Mouse (Mus musculus): ENCODE results near the gene Gngt2. TPM values are rescaled to one million over a fixed set of nuclear protein-coding genes. Genes with fewer than 3 reads are reported as not detected.
"Not testable (repeated sequence)": the region's sequence is repeated elsewhere in the genome, so short reads cannot be mapped to it uniquely, and the experiment has no call there.

Gngt2 gene
- polyA plus RNA-seq, 1 experiment from 2014 or later = 39.1 TPM

GRCm38 (mm10) chr11:95859468-95859855 lies 22.4 kb downstream of the Gngt2 start:
- H3K27ac ChIP-seq (ENCODE audit: poor library complexity, severe bottlenecking) = peak overlapping the region; percentile 96
- peak overlapping the region; percentile 66 for H3K9ac ChIP-seq
- peak overlapping the region; percentile 79 for H3K4me2 ChIP-seq
- H3K4me3 ChIP-seq = peak overlapping the region; percentile 77
- H3K4me1 ChIP-seq (replicated peaks) = peaks cover 10% of the 10 kb centered on the region
- WGBS = under 1% methylated on average over 35 of the region's 35 CpGs
- H3K9me3 ChIP-seq (replicated peaks) = no peaks in the 10 kb centered on the region
- peak; percentile 70 for ATAC-seq (ENCODE audit: insufficient number of reproducible peaks, low FRiP score)
- H3K36me3 ChIP-seq = no peaks in the 10 kb centered on the region
- no peaks in the 10 kb centered on the region for H3K27me3 ChIP-seq (replicated peaks)

DNA sequence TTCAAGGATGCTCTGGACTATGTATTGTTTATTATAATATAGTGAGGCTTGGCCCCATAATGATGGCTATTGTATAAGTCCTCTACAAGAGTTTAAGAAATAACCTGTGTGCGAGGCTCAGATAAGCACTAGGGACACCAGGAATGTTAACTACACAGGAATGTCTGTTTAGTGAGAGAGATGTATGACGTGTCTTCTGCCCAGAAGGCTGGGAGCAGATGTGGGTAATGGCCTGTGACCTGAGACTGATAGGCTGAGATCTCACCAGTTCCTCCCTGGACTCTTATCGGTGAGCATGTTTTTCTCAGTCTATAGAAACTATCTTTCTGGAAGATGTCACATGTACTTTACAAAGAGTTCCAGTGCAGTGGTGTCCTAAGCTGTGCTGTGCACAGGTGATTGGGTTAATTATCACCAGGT lies 23.1 kb downstream of the Gngt2 start:
- peak overlapping the region; percentile 77 for H3K4me3 ChIP-seq
- no peaks in the 10 kb centered on the region for H3K9me3 ChIP-seq (replicated peaks)
- peak overlapping the region; percentile 66 for H3K9ac ChIP-seq
- H3K4me1 ChIP-seq (replicated peaks) = peaks cover 10% of the 10 kb centered on the region
- no peak for ATAC-seq (ENCODE audit: insufficient number of reproducible peaks, low FRiP score)
- no peaks in the 10 kb centered on the region for H3K27me3 ChIP-seq (replicated peaks)
- H3K36me3 ChIP-seq = no peaks in the 10 kb centered on the region
- 17% methylated on average over 3 of the region's 3 CpGs for WGBS
- 0 out of 2 replicates have a peak overlapping the region, but pooled peaks have one; percentile 20 for H3K27ac ChIP-seq (ENCODE audit: poor library complexity, severe bottlenecking)
- peak overlapping the region; percentile 79 for H3K4me2 ChIP-seq

DNA sequence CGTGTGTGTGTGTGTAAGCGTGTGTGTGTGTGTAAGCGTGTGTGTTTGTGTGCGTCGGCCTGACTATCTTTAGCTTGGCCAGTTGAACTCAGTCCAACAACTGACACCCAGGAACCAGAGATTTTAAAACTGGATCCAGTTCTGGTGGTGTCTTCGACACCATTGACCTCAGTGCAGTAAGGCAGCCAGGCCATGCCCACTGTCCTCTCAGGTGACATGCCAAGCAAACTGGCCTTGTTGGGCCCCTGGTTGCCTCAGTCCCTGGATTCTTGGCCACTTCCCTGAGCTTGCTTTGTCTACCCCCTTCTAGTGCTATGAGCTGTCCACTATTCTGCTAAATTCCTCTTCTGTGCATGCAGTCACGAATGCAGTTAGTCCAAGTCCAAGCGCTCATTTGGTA lies 24.4 kb downstream of the Gngt2 start:
- Histone ChIP-seq H3K36me3 (no peaks in the 10 kb centered on the region), H3K27ac (ENCODE audit: poor library complexity, severe bottlenecking) (no peak overlapping the region)

DNA sequence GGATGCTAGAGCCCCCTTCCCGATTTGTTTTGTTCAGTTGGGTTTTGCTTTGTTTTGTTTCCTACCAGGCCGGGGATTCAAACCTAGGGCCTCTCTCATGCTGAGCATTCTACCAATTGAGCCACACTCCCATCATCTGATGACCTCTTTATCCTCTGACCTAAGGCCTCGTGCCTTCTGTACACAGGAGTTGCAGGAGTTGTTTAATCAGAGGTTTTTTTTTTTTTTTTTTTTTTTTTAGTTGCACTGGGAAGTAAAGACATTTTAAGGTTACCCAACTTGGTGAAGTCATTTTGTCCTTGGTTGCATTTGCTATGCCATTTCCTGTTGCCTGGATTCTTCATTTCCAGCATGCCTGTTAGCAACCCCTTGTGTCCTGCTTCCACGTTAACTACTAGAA lies 32.4 kb downstream of the Gngt2 start:
- Histone ChIP-seq H3K27me3 (replicated peaks) (0 out of 2 replicates have a peak, but pooled peaks cover 6% of the 10 kb centered on the region), H3K9me3 (replicated peaks) (no peaks in the 10 kb centered on the region), H3K4me1 (replicated peaks) (no peaks in the 10 kb centered on the region), H3K9ac (no peak overlapping the region), H3K4me2 (no peak overlapping the region), H3K27ac (ENCODE audit: poor library complexity, severe bottlenecking) (no peak overlapping the region), H3K36me3 (no peaks in the 10 kb centered on the region), H3K4me3 (no peak overlapping the region)
- WGBS = 75% methylated on average over 4 of the region's 4 CpGs
- no peak for ATAC-seq (ENCODE audit: insufficient number of reproducible peaks, low FRiP score)

More for the DNA sequence above, 24.4 kb downstream of the Gngt2 start:
- Histone ChIP-seq H3K27me3 (replicated peaks) (0 out of 2 replicates have a peak, but pooled peaks cover 3% of the 10 kb centered on the region), H3K4me1 (replicated peaks) (peaks cover 10% of the 10 kb centered on the region), H3K4me2 (no peak overlapping the region), H3K4me3 (no peak overlapping the region), H3K9ac (no peak overlapping the region), H3K9me3 (replicated peaks) (no peaks in the 10 kb centered on the region)
- 92% methylated on average over 8 of the region's 8 CpGs for WGBS
- no peak for ATAC-seq (ENCODE audit: insufficient number of reproducible peaks, low FRiP score)

DNA sequence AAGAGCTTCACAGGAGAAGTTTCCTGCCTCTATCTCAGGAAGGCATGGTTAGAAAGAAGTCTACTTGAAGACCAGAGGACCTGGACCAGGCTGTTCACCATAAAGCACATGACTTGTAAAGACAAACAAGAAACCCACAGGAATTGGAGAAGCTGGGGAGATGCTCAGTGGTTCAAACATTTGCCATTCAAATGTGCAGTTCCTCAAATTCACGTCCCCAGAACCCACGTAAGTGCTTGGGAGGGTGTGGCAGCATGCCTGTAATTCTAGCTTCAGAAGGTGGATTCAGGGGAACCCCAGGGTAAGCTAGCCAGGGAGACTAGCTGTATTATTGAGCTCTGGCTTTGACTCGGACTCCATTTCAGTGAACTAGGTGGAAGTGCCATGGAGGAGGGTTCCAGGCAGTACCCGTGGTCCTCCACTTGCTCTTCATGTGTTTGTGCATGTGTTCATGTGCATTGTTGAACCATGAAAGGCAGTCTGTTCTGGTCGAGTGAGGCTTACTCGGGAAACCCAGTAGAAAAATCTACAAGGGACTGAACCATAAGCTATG lies 33.0 kb downstream of the Gngt2 start:
- 66% methylated on average over 6 of the region's 6 CpGs for WGBS
- no peak overlapping the region for H3K4me2 ChIP-seq
- H3K36me3 ChIP-seq = no peaks in the 10 kb centered on the region
- ATAC-seq (ENCODE audit: insufficient number of reproducible peaks, low FRiP score) = no peak
- H3K27me3 ChIP-seq (replicated peaks) = 0 out of 2 replicates have a peak, but pooled peaks cover 6% of the 10 kb centered on the region
- H3K9ac ChIP-seq = no peak overlapping the region
- no peaks in the 10 kb centered on the region for H3K9me3 ChIP-seq (replicated peaks)
- H3K4me3 ChIP-seq = no peak overlapping the region
- H3K4me1 ChIP-seq (replicated peaks) = no peaks in the 10 kb centered on the region
- H3K27ac ChIP-seq (ENCODE audit: poor library complexity, severe bottlenecking) = no peak overlapping the region

- Histone ChIP-seq H3K27ac (ENCODE audit: poor library complexity, severe bottlenecking) (no peak overlapping the region), H3K36me3 (no peaks in the 10 kb centered on the region), H3K4me2 (peak overlapping the region; percentile 39), H3K9ac (no peak overlapping the region), H3K9me3 (replicated peaks) (no peaks in the 10 kb centered on the region), H3K4me1 (replicated peaks) (0 out of 2 replicates have a peak, but pooled peaks cover 2% of the 10 kb centered on the region), H3K4me3 (no peak overlapping the region), H3K27me3 (replicated peaks) (peaks cover 6% of the 10 kb centered on the region; the same call in 1 of the 2 replicates)
- ATAC-seq (ENCODE audit: insufficient number of reproducible peaks, low FRiP score) = no peak
- 31% methylated on average over 9 of the region's 9 CpGs for WGBS
Observed at GRCm38 (mm10) chr11:95875804-95876203, 38.8 kb downstream of the Gngt2 start.

DNA sequence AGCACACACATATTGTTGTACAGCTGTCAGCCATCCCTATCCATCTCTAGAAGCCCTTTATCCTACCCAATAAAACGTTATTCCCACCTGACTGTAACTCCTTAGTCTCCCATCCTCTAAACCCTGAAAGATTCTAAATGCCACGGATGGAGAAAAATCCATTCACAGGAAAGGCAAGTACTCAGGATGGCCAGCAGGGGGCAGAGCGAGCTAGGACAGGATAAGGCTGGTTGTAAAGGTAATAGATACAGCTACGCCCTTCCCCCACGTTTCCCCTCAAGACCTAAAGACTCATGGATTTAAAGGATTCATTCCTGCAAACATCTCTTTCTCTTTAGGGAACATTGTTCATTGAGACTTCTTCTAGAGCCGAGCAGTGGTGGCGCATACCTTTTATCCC lies 39.3 kb downstream of the Gngt2 start:
- Histone ChIP-seq H3K36me3 (no peaks in the 10 kb centered on the region), H3K27me3 (replicated peaks) (peaks cover 8% of the 10 kb centered on the region), H3K9ac (no peak overlapping the region), H3K4me3 (no peak overlapping the region), H3K27ac (ENCODE audit: poor library complexity, severe bottlenecking) (no peak overlapping the region), H3K4me2 (peak overlapping the region; percentile 39), H3K9me3 (replicated peaks) (no peaks in the 10 kb centered on the region), H3K4me1 (replicated peaks) (0 out of 2 replicates have a peak, but pooled peaks cover 2% of the 10 kb centered on the region)
- no peak for ATAC-seq (ENCODE audit: insufficient number of reproducible peaks, low FRiP score)
- WGBS = 19% methylated on average over 7 of the region's 7 CpGs

DNA sequence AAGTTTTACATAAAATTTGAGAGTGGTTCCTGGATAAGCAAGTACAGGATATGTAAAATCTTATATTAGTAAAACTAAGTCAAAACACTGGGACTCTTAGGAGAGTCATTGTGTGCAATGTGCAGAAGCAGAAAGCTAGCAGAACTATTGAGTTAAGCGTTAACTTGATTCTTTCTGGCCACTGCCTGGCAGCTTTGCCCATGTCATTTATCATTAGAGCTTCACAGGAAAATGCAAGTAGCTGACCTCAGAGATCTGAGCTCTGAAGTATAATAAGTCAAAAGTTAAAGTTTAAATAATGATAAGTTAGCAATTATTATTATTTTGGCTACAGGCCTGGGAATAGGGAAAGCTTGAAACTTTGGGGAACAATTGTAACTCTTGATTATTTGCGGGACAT lies 42.8 kb downstream of the Gngt2 start:
- H3K36me3 ChIP-seq; H3K27ac ChIP-seq (ENCODE audit: poor library complexity, severe bottlenecking); H3K9ac ChIP-seq; H3K4me2 ChIP-seq; H3K4me1 ChIP-seq (replicated peaks); ATAC-seq (ENCODE audit: insufficient number of reproducible peaks, low FRiP score); H3K4me3 ChIP-seq; H3K9me3 ChIP-seq (replicated peaks): not testable (repeated sequence)
- 79% methylated on average over 2 of the region's 2 CpGs for WGBS
- H3K27me3 ChIP-seq (replicated peaks) = peaks cover 23% of the 10 kb centered on the region

DNA sequence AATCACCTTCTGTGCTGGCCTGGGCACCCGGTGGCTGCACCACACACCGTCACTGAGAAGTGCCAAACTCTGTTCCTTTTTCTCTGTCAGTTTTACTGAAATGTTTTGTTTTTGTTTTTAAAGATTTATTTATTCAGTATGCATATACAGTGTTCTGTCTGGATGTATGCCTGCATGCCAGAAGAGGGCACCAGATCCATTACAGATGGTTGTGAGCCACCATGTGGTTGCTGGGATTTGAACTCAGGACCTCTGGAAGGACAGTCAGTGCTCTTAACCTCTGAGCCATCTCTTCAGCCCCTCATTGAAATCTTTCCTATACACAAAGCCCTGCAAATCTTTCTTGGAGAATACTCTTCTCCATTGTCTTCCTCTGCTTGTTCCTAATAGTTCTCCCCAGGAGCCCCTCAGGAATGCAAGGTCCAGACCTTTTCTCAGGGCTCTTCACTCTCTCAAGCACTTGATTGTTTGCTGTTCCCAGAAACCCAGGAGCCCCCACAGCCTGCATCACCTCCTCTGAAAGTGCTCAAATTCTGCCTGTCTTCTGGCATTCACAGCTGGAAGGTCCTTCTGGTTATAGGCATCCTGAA lies 53.5 kb downstream of the Gngt2 start:
- no peak for ATAC-seq (ENCODE audit: insufficient number of reproducible peaks, low FRiP score)
- Histone ChIP-seq H3K9ac (no peak overlapping the region), H3K27me3 (replicated peaks) (no peaks in the 10 kb centered on the region), H3K4me1 (replicated peaks) (no peaks in the 10 kb centered on the region), H3K9me3 (replicated peaks) (peaks cover 7% of the 10 kb centered on the region; the same call in 1 of the 2 replicates), H3K4me3 (no peak overlapping the region), H3K4me2 (no peak overlapping the region), H3K27ac (ENCODE audit: poor library complexity, severe bottlenecking) (no peak overlapping the region), H3K36me3 (no peaks in the 10 kb centered on the region)
- 59% methylated on average over 2 of the region's 2 CpGs for WGBS

Other genes with a start within 250 kb of the Gngt2 start
- gene Ngfr, start 249.5 kb upstream of the Gngt2 start, polyA plus RNA-seq (2016; fragmentation: Nextera tagmentation; extraction: Ambion mirVana) = 3.9 and 5.0 TPM in 2 replicates
- 260 and 286 TPM in 2 replicates for gene Phb, start 170.3 kb upstream of the Gngt2 start, polyA plus RNA-seq (2016; fragmentation: Nextera tagmentation; extraction: Ambion mirVana)
- 12.8 and 14.3 TPM in 2 replicates for gene Zfp652, start 124.5 kb upstream of the Gngt2 start, polyA plus RNA-seq (2016; fragmentation: Nextera tagmentation; extraction: Ambion mirVana)
- gene B130006D01Rik, start 113.6 kb upstream of the Gngt2 start, polyA plus RNA-seq (2016; fragmentation: Nextera tagmentation; extraction: Ambion mirVana) = 0.56 and 0.76 TPM in 2 replicates
- 0.65 and 0.66 TPM in 2 replicates for gene Phospho1, start 12.7 kb upstream of the Gngt2 start, polyA plus RNA-seq (2016; fragmentation: Nextera tagmentation; extraction: Ambion mirVana)
- 22.3 and 26.0 TPM in 2 replicates for gene Abi3, start 5.3 kb downstream of the Gngt2 start, polyA plus RNA-seq (2016; fragmentation: Nextera tagmentation; extraction: Ambion mirVana)
- 0.13 TPM in 1 of 2 replicates, not detected in the other for gene B4galnt2, start 77.7 kb downstream of the Gngt2 start, polyA plus RNA-seq (2016; fragmentation: Nextera tagmentation; extraction: Ambion mirVana)
- 63.2 and 66.9 TPM in 2 replicates for gene Igf2bp1, start 168.7 kb downstream of the Gngt2 start, polyA plus RNA-seq (2016; fragmentation: Nextera tagmentation; extraction: Ambion mirVana)
- not detected in 2 replicates for gene Gip, start 187.3 kb downstream of the Gngt2 start, polyA plus RNA-seq (2016; fragmentation: Nextera tagmentation; extraction: Ambion mirVana)
- 76.0 and 78.9 TPM in 2 replicates for gene Snf8, start 197.7 kb downstream of the Gngt2 start, polyA plus RNA-seq (2016; fragmentation: Nextera tagmentation; extraction: Ambion mirVana)
- gene Ube2z, start 228.2 kb downstream of the Gngt2 start, polyA plus RNA-seq (2016; fragmentation: Nextera tagmentation; extraction: Ambion mirVana) = 42.5 and 43.5 TPM in 2 replicates
- gene Atp5g1, start 238.5 kb downstream of the Gngt2 start, polyA plus RNA-seq (2016; fragmentation: Nextera tagmentation; extraction: Ambion mirVana) = 1,401 and 1,405 TPM in 2 replicates

All from heart, embryonic 12.5 days (tissue).